Mouse (Mus musculus): ENCODE results near the gene Olfr1350.

- TF ChIP-seq CTCF (IDR thresholded peaks at IDR 0.05; ENCODE audit: insufficient read depth, low read depth, low read length) (no peak), POLR2A (IDR thresholded peaks at IDR 0.05; ENCODE audit: insufficient read depth, low read depth, low read length) (no peak)
Observed at GRCm38 (mm10) chr7:6525001-6525400, 39.6 kb upstream of the Olfr1350 start.

Measured in olfactory bulb, adult 2 months (tissue).